Mouse (Mus musculus) ovary, adult 18-20 months (tissue): ENCODE data around the gene Pde10a.

Experiments
- DNase-seq: peaks from one replicate; pipeline ENCODE4 v3.0.0; 2022; ENCODE audit warnings: low spot score, mixed read lengths

Gene Pde10a

DNA sequence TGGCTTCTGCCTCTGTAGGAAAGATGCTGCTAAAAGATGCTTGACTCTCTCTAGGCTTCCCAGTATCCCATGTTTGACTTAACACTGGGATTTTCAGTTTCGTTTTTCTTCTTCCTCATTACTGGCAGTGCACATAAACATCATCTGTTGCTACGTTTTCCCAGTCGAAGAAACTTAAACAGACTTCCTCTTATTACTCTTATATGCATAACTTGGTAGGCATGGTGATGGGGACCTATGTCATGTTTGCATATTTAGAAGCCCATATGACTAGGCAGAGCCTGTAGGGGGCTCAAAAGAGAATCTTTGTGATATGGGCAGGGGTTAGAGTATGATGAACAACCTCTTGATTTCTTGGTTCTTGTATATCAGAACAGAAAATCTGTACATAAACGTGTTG lies 224.3 kb downstream of the Pde10a start:
- no peak for DNase-seq

DNA sequence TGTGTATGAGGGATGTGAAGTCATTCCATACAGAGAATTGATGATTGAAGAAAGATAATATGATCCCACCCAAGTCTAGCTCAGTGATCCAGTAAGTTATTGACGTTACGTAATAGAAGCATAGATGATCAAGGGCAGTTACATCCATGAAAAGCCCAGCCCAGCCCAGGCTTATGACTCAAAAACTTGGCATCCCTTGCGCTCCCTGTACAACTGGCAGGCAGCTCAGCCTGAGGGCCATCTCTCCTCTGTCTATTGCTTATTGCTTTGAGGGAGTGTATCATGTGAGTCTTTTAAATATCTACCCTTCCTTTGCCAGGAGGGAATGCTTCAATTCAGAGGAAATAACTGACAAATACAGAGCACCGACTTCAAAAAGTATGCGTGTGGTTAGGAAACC lies 232.4 kb downstream of the Pde10a start:
- DNase-seq: no peak

DNA sequence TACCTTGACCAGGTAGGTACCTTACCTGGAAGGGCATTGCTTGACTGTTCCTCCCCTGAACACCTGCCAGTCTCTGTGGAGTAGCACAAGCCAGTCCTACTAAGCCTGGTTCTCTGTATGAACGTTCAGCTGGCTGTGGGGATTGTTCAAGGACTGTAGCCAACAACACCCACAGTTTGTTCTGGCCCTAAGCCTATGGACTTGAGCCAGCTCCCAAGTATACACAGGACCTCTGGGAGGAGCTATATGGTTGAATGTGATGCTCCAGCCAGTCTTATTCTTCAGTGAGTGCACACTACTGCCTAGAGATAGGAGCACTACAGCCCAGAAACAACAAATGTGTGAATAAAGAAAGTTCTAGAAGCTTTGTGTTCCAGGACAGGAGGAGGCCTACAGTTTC lies 238.1 kb downstream of the Pde10a start:
- DNase-seq: no peak

DNA sequence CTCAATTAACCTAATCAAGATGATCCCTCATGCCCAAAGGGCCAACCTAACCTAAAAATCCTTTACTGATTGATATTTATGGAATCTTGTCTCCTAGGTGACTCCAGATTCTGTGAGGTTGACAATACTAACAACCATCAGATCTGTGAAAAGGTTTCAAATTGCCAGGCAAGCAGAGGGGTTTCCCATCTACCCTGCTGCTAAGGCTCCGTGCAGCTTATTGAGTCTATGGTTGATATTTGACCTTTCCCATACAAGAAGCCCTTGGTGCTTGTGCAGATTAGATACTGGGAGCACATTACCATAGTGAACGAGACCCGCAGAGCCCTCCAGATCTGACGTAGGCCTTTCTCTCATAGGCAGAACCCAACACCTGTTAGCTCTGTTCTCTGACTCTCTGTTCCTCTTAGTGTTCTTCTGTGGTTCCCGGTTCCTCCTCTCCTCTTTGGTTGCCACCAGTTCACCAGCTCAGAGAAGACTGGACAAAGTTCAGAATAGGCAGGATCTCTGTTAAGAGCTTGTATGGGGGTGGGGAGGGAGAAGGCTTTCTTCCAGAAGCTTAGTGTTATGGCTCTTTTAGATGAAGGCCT lies 240.9 kb downstream of the Pde10a start:
- DNase-seq: no peak

DNA sequence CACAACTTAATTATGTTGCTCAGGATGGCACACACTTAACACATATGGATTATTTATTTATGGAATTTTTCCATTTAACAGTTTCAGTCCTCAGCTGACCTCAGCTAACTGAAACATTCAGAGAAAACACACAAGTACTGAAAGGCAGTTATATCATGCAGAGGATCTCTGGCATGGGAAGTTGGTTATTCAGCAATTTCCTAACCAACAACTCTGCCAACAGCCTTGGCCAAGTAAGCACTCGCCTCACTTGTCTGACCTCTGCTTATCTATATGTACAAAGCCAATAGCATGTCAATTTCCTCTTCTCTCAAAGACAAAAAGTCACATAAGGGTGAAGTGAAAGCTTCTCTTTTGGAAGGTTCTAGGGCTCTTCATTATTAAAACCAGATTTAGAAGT lies 244.0 kb downstream of the Pde10a start:
- DNase-seq: no peak

DNA sequence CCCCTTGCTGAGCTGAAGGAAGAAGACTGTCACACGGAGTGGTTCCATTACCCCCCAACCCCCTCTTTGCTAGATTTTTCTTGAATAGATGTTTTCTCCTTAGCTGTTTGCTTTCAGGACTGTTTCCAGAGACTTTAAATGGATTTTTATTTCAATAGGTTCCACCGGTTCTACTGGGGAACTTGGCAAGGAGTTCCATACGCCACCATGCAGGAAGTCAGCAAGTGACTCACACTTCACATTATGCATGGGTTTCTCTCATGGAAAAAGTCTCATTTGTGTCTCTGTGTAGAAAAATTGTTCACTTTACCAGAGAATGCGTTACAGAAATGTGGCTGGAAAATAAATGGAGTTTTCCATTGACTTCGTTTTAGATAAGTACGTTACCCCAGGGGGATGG lies 248.2 kb downstream of the Pde10a start:
- DNase-seq: no peak

DNA sequence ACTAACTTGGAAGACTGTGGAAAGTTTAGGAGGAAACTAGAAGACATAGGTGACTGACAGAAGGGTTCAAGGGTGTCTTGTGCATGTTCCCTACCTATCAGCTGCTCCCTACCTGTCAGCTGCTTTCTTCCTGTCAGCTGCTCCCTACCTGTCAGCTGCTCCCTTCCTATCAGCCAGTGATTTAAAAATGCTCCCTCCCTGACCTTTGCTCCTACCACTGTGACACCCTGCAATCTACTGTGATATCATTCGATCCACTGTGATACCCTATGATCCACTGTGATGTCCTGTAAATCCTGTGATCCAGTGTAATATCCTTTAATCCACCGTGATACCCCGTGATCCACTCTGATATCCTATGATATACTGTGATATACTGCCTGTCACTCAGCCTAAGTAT lies 249.1 kb downstream of the Pde10a start:
- no peak for DNase-seq

DNA sequence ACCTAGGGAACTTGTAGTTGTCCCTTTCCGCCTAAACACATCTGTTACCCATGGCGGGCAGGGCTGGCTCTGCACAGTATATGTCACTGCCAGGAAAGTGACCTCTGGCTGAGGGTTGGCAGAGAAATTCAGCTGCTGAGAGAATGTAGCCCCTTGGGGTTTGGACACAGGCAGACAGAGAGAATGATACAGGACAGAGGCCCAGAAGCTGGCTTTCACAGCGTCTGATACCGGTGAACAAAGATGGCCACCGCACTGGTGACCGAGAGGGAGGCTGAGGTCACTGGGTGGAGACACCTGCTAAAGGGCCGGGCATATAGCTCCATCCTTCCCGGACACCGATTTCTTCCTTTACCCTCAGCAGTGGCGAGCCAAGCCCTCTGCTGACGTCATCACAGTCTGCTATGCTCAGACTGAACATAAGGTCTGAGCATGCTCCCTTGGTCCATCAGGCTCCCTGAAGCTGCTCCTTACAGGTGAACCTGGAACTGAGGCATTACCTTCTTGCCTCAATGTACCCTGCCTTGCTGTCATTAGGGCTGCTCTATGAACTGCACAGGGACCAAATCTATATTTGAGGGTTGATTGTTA lies 250.5 kb downstream of the Pde10a start:
- DNase-seq: no peak

DNA sequence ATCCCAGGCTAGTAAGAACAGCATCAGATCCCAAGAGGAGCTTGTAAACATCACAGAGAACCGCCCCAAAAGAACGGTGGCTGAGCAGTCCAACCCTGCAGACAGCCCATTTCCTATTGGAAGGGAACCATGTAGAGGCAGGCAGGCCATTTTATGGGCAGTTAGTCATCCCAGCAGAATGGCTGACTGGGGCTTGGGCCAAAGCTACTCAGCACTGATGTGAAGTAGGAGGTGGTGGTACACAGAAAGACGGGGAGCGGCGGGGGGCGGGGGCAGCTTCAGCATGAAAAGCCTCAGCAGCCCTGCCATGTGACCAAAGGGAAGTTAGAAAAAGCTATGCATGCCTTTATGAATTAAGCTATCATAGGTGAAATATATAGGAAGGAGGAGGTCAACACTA lies 252.5 kb downstream of the Pde10a start:
- DNase-seq: no peak

DNA sequence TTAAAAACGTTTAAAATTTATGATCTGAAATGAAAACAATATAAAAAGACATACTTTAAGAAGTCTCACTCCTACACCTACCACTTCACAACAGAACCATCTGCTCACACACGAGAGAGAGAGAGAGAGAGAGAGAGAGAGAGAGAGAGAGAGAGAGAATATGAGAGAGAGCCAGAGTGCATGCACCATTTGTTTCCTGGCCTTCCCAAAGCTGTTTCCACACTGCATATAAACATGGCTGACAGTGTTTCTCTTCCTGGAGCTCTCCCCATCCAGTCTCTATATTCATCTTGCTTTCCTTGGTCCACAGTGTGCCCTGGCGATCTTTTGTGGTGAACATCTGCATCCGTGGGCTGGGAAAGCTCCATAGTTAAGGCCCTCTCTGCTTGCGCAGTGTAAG lies 253.7 kb downstream of the Pde10a start:
- DNase-seq: no peak

DNA sequence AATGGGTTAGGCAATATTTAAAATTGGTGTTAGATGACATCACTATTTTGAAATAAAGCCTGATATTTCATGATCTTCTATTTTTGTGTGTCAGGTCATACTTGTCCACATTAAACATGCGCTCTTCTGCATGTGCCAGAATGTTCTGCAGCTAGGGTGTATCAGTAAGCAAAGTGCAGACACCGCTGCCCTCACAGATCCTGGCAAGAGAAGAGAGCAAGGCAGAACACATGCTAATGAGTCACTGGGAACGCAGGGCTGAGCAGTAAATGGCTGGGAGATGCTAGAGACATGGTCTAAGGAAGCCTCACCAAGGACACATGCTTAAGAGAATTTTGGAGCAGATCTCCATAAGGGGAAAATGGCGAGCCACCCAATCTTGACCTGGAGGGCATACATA lies 255.3 kb downstream of the Pde10a start:
- DNase-seq: no peak

DNA sequence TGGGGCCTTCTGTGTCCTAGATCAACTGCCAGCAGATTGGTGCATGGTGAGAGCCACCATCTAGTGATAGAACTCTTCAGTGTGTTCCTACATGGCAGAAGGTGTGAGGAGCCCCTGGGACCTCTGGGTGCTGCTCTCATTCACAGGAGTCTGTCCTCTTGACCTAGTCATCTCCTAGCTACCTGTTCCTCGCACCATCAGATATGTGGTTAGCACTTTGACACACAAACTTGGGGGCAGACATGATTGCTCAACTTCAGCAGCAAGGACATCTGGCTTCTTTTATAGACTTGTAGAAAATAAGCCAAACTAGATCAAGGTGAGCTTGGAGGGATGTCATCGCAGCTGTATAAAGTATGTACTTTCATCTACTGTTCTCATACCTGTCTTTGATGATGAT lies 255.9 kb downstream of the Pde10a start:
- DNase-seq: no peak

DNA sequence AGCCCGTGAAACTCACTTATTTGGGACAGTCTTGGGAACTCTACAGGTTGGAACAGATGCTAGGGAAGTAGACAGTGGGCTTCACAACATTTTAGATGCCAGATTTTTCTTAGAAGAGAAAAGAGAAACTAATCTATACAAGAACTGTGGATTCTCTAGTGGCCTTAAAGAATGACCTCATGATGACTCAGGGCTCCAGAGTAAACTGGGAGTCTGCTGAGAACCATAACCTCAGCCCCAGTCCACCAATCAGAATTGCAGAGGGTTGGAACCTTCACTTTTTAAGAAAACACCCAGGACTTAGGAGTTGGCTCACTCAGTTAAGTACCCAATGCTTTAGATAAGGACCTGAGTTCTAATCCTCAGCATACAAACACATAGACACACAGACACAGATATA lies 256.4 kb downstream of the Pde10a start:
- DNase-seq: no peak

DNA sequence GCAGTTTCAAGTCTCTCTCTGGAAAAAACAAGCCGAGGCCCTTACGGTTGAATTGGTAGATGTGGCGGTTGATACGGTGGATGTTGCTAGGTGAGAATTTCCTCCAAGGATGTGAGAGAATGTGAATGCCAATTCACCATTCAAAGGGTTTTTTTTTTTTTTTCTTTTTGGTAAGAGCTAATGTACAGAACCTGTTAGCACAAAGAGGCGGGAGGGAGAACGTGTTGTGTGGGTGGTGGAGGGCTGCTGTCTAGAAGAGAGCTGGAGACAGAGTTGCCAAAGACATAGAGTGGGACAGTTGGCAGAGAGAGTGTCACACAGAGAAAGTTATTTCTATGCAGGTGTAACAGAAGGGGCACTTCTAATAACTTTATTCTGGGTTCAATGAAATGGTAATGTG lies 260.7 kb downstream of the Pde10a start:
- DNase-seq: no peak

DNA sequence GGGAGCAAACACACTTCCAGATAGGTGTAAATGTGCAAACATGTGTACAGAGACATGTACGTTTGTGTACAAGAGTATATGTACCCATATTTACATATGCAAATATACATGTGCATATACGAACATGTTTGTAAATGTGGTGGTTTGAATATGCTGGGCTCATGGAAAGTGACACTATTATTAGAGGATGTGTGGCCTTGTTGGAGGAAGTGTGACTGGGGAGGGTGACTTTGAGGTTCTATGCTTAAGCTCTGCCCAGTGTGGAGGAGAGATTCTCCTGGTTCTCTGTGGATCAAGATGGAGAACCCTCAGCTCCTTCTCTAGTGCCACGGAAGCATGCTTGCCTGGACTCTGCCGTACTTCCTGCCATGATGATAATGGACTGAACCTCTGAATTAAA lies 261.3 kb downstream of the Pde10a start:
- no peak for DNase-seq

DNA sequence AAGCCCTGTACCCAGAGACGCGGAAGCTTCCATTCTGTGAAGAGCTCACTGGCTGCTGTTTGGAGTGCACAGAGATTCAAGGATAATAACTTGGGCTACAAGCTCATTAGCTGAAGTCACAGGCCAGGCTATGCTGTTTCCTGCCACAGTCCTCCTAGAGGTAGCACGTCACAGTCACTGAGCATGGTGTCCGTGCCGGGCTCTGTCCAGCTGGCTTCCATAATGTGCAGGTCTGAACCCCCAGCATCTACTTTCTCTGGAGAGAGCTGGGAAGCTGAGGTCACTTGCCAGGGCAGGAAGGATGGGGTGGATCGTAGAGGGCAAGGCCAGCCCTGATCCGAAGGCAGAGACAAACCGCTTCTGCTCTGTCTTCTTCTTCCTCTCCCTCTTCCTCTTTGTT lies 262.6 kb downstream of the Pde10a start:
- no peak for DNase-seq

DNA sequence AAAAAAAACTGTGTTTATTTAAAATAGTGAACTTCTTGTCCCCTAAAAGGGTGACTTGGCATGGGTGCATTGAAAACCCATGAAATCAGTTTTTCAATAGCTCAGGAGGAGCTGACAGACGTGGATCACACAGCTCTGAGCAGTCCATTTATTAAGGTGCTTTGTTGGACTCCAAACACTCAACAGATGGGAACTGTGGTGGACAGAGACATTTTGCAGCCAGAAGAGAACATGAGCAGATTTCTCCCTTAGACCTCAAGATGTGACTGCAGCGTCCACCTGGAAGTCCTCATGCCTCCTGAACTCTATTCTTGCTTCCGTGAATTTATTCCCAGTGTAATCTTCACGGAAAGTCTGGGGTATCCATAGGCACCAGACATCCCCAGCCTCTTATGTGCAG lies 266.4 kb downstream of the Pde10a start:
- DNase-seq: no peak

DNA sequence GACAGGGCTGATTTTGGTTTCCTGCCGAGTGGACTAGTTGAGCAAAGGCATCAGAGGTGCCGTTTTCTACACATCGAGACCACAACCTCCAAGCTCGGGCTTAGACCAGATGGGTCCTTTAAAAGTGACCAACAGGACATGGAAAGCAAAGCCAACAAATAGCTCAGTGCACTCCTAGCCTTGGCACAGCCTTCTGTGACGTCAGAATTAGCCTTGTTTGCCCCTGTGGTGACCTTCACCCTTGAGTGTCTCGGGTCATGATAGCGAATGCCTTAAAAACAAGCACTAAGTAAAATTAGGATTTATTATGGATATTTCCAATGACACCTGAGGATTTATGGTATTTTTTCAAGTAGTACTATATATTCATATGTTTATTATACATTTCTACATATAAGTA lies 267.4 kb downstream of the Pde10a start:
- DNase-seq: no peak

DNA sequence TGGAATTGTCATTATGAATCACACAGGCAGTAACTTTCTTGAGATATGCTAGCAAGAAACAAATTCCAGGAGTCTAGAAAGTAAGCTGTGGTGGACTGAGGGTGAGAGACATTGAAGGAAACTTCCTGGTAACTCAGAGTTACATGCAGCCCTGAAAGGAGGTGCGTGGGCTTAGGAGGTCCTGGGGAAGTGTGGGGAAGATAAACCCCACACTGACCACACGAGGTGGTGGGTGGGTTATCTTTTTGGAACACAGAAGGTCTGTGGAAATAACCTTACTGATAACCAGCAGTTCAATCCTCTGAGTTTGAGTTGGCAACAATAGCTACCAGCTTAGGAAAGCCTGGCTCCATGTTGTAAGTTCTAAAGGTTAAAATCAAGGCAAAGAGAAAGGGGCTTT lies 272.5 kb downstream of the Pde10a start:
- DNase-seq: no peak

DNA sequence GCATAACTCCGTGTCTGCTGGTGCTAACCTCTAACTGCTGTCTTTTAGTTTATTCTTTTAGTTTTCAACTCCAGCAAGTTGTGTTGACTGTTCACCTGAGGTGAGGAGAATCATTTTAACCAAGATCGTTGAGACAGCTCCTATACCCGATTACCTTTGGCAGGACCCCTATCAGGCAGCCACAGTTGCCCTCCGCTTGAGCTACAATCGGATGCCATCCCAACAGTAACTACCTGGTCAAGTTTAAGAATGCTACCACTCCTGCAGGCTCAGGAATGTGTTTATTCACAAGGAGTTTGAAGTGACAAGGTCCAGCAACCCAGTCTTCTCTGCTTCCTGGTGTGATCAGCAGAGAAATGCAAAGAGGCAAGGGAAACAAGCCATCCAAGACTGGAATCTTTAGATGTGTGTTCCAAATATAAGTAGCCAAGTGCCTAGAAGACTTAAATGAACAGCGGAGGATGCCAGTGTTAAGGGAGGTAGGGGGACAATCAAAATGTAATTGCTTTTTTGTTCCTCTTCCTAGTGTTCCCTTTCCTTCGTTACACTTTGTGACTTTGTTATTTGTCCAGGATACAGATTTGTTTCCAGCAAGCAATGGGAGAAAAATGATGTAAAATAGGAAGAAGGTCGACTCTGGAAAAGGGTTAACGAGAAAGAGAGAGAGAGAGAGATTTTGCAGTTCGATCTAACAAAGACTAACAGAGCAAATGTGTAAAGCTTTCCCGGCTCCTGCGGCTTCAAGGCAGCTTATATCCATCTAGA lies 273.5 kb downstream of the Pde10a start:
- DNase-seq: no peak

DNA sequence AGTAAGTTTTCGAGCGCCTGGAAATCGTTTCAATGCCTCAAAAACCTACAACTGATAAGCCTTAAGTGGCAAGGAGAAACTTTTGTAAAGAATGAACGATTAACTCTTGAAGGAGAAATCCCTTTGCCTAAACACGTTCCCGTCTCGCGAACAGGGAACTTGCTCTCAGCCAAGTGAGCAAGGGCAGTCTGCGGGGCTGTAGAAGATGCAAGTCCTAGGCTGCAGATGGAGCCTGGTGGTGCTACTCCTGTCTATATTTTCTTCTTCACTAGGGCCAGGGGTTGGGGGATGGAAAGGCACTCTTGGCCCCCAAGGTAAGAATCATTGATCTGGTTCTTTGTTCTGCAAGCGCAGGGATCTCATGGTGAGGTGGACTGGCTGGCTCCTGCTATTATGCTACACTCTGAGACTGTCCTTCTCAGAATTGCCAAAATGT lies 274.1 kb downstream of the Pde10a start:
- DNase-seq: no peak

DNA sequence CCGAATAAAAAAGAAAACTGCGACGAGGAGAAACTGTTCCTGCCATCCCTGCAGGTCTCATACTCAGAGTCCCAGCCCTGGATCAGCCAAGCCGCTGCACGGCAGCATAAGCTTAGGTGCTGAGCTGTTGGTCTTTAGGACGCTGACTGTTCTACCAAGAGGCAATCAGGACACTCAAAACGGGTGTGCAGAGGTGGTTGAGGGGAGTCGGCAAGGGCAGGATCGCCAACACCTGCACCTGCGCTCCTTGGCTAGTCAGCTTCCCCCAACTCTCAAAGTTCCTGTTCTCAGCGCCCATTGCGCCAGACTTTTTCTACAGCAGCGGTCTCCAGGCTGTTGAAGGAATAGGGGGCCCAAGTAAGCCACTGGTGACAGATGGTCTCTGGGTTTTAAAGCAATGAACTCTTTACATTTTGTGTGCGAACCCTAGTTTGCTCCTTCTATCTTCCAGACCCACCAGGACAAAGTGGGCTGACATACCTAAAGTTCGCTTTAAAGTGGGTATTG lies 274.8 kb downstream of the Pde10a start:
- DNase-seq: no peak

DNA sequence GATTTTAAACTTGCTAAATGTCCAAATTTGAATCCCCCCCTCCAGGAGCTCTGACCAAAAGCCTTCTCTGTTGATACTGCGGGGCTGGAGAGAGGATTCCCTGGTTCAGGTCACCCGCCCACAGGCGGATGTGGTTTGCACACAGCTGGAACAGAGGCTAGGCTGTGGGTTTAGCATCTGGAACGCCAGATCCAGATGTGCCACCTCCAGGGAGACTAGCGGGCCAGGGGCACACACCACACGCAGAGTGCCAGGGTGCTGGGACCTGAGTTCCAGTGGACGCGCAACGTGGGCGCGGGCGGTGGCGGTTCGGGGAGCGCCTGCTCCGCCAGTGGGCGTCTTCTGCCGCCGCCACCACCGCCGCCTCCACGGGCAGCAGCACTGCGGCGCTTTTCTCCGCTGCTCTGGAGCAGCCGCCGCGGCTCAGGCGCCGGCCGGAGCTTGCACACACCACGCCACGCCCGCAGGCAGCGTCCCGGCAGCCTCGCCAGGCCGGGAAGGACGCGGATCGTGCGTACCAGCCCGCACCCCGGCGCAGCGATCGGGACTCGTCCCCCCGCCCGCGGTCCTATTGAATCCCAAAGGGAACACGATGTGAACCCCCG lies 275.4 kb downstream of the Pde10a start:
- no peak for DNase-seq
